Mouse (Mus musculus): ENCODE measurements at regions not wholly inside any gene's neighbourhood (a gene's known extent, or its start where the extent isn't known, plus 50 kb on each side); places are given as distances from the start of the nearest gene placed in this dataset.
"Not testable (repeated sequence)": the region's sequence is repeated elsewhere in the genome, so short reads cannot be mapped to it uniquely, and the experiment has no call there.

DNA sequence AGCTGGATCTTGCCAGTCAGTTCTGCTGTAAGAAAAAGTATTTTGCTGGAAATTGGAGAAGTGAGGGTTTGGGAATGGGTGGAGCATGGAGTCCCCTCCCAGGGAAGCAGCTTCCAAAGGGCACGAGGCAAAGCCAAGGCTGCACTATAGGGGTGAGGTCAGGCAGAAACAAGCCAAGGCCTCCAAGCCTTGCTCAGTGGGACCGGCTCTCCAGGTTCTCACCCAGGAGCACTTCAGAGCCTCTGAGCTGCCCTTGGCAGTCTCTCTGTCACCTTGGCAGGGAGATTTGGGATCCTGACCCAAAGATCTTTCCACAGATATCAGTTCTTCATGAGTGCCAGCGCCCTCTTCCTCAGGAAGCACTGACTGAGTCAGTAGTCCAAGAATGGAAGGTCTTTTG is 116.5 kb downstream of the Bdh1 start:
- no peak overlapping the region for H3K4me3 ChIP-seq
- no peak overlapping the region for H3K27ac ChIP-seq
- H3K4me2 ChIP-seq (replicated peaks), result no peak overlapping the region
- H3K9ac ChIP-seq, result no peak overlapping the region
- H3K36me3 ChIP-seq, result no peaks in the 10 kb centered on the region
- H3K9me3 ChIP-seq, result no peaks in the 10 kb centered on the region
- ATAC-seq (ENCODE audit: low FRiP score, low read depth), result no peak
- peaks cover 27% of the 10 kb centered on the region for H3K4me1 ChIP-seq
- no peaks in the 10 kb centered on the region for H3K27me3 ChIP-seq
- WGBS, result 79% methylated on average over 3 of the region's 3 CpGs

DNA sequence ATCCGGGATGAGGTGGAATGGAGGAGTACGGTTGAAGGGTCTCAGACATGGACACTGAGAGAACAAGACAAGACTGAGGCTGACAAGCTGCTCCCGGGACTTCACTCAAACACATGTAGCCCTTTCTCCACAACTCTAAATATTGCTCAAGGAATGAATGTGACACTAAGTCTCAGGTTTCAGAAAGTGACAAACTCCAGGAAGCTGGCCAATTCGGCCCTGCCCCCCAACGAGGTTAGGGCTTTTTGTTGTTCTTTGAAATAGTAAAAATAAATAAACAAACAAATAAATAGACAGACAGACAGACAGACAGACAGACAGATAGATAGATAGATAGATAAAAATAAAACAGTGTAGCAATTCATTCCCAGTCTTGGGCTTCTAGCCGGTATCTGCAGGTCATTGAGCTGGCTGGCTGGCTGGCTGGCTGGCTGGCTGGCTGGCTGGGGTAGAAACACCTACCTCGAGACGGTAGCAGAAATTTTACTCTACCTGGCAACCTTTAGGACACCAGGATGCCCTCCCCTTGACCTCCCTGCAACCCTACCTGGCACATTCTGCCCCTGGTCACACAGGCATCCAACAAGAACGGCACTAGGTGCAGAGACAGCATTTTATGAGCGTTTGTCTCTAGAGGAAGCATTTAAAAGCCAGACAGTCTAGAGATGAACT is 119.6 kb upstream of the Dlg1 start:
- no peak overlapping the region for H3K9ac ChIP-seq
- no peaks in the 10 kb centered on the region for H3K27me3 ChIP-seq
- no peak for ATAC-seq (ENCODE audit: low FRiP score, low read depth)
- WGBS, result 37% methylated on average over 10 of the region's 10 CpGs
- no peak overlapping the region for H3K4me3 ChIP-seq
- no peaks in the 10 kb centered on the region for H3K36me3 ChIP-seq
- H3K4me1 ChIP-seq, result peaks cover 48% of the 10 kb centered on the region
- H3K9me3 ChIP-seq, result no peaks in the 10 kb centered on the region
- no peak overlapping the region for H3K4me2 ChIP-seq (replicated peaks)
- no peak overlapping the region for H3K27ac ChIP-seq

DNA sequence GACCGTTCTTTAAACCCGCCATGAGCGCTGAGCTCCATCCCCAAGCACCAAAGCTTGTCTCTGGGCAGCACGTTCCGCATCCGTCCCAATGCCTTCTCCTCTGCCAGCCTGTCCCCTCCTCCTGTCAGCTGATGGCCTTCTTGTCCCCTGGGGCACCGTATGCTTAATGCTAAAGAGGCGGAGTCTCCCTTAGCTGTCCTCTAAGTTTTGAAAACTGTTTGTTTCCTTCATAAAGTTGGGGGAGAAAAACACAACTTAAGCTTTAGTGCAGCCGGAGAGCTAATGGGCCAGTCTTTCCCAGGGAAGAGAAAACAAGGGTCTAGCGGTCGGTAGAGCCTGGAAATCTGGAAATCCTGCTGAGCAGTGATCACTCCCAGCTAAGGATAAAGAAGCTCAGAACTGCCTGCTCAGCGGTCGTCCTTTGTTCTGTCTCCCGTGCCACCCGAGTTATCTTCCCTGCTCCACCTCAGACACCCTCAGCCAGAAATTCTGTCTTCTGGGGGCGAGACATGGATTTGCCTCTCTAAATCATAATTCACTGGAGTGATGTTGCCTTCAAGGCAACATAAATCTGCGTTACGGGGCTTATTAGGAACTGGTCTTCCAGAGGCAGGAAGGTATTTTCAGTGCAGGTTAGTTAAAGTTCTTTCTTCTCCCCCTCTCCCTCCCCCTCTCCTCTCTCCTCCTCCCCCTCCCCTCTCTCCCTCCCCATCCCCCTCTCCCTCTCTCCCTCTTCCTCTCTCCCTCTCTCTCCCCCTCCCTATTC is 117.0 kb upstream of the Dlg1 start:
- WGBS, result 1% methylated on average over 18 of the region's 18 CpGs
- H3K36me3 ChIP-seq, result no peaks in the 10 kb centered on the region
- H3K4me3 ChIP-seq, result peak overlapping the region; percentile 27
- no peaks in the 10 kb centered on the region for H3K27me3 ChIP-seq
- H3K4me1 ChIP-seq, result peaks cover 51% of the 10 kb centered on the region
- peak overlapping the region; percentile 54 for H3K9ac ChIP-seq
- ATAC-seq (ENCODE audit: low FRiP score, low read depth), result peak; percentile 8; the same call in 1 of the 2 replicates
- no peaks in the 10 kb centered on the region for H3K9me3 ChIP-seq
- peak overlapping the region; percentile 76 for H3K27ac ChIP-seq
- peak overlapping the region; percentile 56 for H3K4me2 ChIP-seq (replicated peaks)

DNA sequence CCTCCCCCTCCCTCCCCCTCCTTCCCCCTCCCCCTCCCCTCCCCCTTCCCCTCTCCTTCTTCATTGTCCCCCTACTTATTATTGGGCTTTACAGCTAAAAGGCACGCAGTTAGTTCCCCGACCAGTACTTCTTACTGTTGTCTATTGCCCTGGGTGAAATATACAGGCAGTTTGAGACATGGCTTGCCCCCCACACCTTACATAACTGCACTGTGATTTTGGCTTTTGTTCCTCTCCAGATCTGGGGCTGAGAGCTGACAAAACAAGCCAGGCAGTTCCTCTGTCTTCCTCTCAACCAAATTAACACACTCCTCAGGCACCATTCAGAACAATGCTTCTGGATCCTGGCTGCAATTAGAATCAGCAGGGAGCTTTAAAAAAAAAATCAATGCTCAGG is 116.4 kb upstream of the Dlg1 start:
- Histone ChIP-seq H3K9me3 (no peaks in the 10 kb centered on the region), H3K4me1 (peaks cover 57% of the 10 kb centered on the region), H3K4me2 (replicated peaks) (peak overlapping the region; percentile 43), H3K36me3 (no peaks in the 10 kb centered on the region), H3K9ac (no peak overlapping the region), H3K27ac (peak overlapping the region; percentile 73; the same call in 1 of the 2 replicates), H3K27me3 (no peaks in the 10 kb centered on the region), H3K4me3 (no peak overlapping the region)
- no peak for ATAC-seq (ENCODE audit: low FRiP score, low read depth)
- 5% methylated on average over 2 of the region's 2 CpGs for WGBS

DNA sequence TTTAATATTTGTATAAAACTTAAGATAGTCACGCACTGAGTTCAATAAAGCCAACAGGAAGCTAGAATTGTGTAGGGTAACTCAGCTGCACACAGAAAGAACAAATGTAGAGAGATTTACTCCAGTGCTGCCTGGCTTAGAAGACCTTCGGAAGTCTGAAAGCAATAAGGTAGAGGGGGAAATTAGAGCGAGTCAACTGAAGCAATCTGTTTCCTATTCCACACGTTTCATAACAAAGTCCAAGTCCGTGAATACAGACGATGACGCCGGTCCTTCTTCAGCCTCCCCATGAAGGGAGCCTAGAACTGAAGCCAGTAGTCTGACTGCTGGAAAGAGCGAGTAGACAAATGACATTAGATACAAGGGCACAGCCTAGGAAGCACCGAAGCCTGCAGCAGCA is 115.9 kb upstream of the Dlg1 start:
- peak overlapping the region; percentile 73 for H3K27ac ChIP-seq
- H3K27me3 ChIP-seq, result no peaks in the 10 kb centered on the region
- H3K9ac ChIP-seq, result no peak overlapping the region
- no peaks in the 10 kb centered on the region for H3K36me3 ChIP-seq
- H3K4me2 ChIP-seq (replicated peaks), result peak overlapping the region; percentile 43
- no peaks in the 10 kb centered on the region for H3K9me3 ChIP-seq
- peaks cover 63% of the 10 kb centered on the region for H3K4me1 ChIP-seq
- no peak for ATAC-seq (ENCODE audit: low FRiP score, low read depth)
- 27% methylated on average over 10 of the region's 10 CpGs for WGBS
- no peak overlapping the region for H3K4me3 ChIP-seq

DNA sequence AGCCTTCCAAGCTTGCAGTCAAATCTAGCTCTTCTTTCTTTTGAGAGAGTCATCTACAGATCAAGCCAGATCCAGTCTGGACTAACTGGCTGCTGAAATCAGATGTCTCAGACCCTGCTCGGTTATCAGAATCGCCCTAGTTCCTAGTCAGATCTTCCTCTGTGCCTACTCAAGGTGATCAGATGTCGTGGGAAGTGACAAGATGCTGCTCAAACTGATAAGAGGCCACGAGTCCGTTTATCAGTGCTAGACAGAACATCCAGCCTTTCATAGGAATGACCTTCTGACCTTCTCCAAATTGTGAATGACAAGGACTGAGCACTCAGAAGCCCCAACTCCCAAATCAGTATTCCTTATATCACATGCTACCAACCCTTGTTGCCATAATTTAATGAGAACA is 113.3 kb upstream of the Dlg1 start:
- ATAC-seq (ENCODE audit: low FRiP score, low read depth), result no peak
- H3K4me1 ChIP-seq, result peaks cover 48% of the 10 kb centered on the region

DNA sequence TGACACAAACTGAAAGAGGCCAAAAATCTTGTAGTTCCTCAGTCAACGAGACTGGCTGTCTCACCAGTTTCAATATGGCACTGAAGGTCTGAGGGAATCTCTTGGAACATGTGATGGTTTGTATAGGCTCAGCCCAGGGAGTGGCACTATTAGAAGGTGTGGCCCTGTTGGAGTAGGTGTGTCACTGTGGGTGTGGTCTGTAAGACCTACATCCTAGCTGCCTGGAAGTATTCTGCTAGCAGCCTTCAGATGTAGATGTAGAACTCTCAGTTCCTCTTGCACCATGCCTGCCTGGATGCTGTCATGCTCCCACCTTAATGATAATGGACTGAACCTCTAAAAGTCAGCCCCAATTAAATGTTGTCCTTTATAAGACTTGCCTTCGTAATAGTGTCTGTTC is 112.7 kb upstream of the Dlg1 start:
- H3K27me3 ChIP-seq; H3K9ac ChIP-seq; H3K9me3 ChIP-seq; H3K36me3 ChIP-seq; H3K4me2 ChIP-seq (replicated peaks); ATAC-seq (ENCODE audit: low FRiP score, low read depth); H3K4me3 ChIP-seq; H3K27ac ChIP-seq: not testable (repeated sequence)
- peaks cover 42% of the 10 kb centered on the region for H3K4me1 ChIP-seq
- 84% methylated on average over 2 of the region's 2 CpGs for WGBS

More for the DNA sequence above, 113.3 kb upstream of the Dlg1 start:
- Histone ChIP-seq H3K9me3 (no peaks in the 10 kb centered on the region), H3K4me3 (no peak overlapping the region), H3K27ac (no peak overlapping the region), H3K4me2 (replicated peaks) (no peak overlapping the region), H3K27me3 (no peaks in the 10 kb centered on the region), H3K36me3 (no peaks in the 10 kb centered on the region), H3K9ac (no peak overlapping the region)
- 81% methylated on average over 5 of the region's 5 CpGs for WGBS

DNA sequence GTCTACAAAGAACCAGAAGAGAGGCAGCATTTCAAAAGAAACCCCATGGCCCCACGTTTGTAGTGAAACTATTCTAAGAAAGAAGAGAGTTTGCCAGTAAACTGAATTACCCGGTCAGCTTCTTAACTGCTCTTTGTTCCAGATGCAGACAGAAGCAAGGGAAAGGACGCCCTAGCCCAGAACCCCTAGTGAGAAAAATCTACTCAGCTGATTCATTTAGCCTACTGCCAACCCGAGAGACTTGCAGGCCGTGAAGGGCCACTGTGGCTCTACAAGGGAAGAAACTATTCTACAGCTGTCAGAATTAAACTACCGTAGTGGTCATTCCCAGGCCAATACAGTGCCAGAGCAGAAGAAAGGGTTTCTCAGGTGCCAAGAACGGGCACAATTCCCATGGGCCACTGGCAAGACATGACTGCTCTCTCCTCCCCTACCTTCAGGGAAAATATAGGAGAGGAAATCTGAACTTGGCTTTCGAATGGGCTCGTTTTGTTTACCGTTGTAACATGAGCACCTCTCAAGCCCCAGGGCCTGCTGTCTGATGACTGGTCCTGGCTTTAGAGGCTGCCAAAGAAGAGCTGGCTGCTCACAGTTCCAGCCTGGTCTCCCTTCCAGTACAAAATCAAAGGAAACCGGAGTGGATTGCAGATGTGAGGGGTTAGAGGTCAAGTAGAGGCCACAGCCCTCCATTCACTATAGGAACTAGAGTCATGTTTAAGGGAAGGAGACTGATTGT is 111.7 kb upstream of the Dlg1 start:
- no peak overlapping the region for H3K9ac ChIP-seq
- H3K9me3 ChIP-seq, result no peaks in the 10 kb centered on the region
- peak overlapping the region; percentile 63; the same call in 1 of the 2 replicates for H3K27ac ChIP-seq
- no peak overlapping the region for H3K4me2 ChIP-seq (replicated peaks)
- H3K36me3 ChIP-seq, result no peaks in the 10 kb centered on the region
- peaks cover 33% of the 10 kb centered on the region for H3K4me1 ChIP-seq
- no peak for ATAC-seq (ENCODE audit: low FRiP score, low read depth)
- 12% methylated on average over 11 of the region's 11 CpGs for WGBS
- no peak overlapping the region for H3K4me3 ChIP-seq
- H3K27me3 ChIP-seq, result no peaks in the 10 kb centered on the region

DNA sequence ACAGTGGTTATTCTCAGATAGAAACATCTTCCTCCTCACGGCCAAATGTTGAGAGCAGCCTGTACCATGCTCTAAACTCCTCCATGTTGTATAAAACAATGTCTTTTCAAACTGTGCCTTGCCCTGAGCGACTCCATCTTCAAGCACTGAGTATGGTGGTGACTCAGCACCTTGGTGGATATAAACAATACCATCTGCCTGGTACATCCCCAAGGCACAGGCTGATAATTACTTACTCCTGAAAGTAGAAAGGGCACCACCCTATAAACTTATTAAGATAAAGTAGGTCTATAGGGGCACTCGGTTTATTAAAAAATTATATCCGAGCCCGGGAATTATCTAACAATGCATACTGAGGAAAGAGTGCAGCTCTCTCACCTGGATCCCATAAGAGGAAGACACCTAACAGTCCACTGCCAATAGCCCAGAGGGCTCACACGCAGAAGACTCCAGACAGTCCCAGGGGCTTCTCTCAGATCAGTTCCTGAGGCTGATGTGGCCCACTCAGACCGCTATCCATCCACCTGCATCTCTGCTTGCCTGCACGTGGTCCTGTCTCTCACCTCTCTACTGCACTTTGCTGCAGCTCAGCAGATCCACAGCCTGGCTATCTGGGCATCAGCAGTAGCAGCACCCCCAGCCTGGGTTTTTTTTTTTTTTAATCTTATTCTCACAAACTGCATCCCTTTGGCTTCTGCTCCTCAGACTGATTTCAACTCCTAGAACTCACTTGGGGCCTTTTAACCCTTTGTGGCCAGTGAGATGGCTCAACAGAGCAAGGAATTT is 109.7 kb upstream of the Dlg1 start:
- no peaks in the 10 kb centered on the region for H3K9me3 ChIP-seq
- no peak overlapping the region for H3K4me2 ChIP-seq (replicated peaks)
- H3K27ac ChIP-seq, result no peak overlapping the region
- 76% methylated on average over 8 of the region's 8 CpGs for WGBS
- H3K4me3 ChIP-seq, result no peak overlapping the region
- no peaks in the 10 kb centered on the region for H3K27me3 ChIP-seq
- peaks cover 18% of the 10 kb centered on the region for H3K4me1 ChIP-seq
- ATAC-seq (ENCODE audit: low FRiP score, low read depth), result no peak
- no peaks in the 10 kb centered on the region for H3K36me3 ChIP-seq
- H3K9ac ChIP-seq, result no peak overlapping the region

DNA sequence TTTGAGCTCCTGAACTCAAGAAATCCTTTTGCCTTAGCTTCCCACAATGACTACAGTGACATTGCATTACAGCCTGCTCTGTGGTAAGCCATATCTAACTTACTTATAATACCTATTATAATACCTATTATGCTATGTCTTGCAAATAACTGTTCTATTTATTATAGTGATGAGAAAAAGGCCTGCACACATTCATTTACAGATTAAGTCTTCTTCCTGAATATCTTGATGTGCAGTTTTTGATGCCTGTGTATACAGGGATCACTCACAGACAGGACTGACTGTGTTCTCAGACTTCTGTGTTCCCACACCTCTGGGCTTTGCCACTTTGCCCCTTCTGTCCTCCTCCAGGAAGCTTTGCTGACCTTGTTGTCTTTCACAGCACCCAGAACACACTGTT is 102.8 kb upstream of the Dlg1 start:
- H3K4me3 ChIP-seq, result no peak overlapping the region
- H3K9me3 ChIP-seq, result no peaks in the 10 kb centered on the region
- H3K27me3 ChIP-seq, result no peaks in the 10 kb centered on the region
- H3K27ac ChIP-seq, result no peak overlapping the region
- no peak for ATAC-seq (ENCODE audit: low FRiP score, low read depth)
- peaks cover 4% of the 10 kb centered on the region; the same call in 1 of the 2 replicates for H3K4me1 ChIP-seq
- H3K4me2 ChIP-seq (replicated peaks), result no peak overlapping the region
- H3K36me3 ChIP-seq, result no peaks in the 10 kb centered on the region
- H3K9ac ChIP-seq, result no peak overlapping the region

DNA sequence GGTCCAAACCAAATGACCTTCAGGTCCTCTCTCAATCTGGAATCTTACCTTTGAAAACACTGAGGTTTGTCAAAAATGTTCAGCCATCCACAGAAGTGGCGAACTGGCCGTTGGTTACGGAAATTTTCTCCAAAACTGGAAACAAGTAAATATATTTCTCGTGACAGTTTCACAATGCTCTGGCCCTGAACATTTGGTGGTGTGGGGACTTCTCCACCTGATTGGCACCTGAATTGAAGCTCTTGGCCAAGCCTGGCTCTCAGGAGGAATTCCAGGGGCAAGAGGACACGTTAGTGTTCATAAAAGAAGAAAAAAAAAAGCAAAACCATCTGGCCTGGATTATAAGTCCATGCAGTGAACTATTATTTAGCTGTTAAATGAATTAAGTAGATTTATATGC is 98.3 kb upstream of the Dlg1 start:
- H3K4me2 ChIP-seq (replicated peaks), result no peak overlapping the region
- no peak overlapping the region for H3K4me3 ChIP-seq
- peaks cover 7% of the 10 kb centered on the region; the same call in 1 of the 2 replicates for H3K4me1 ChIP-seq
- no peaks in the 10 kb centered on the region for H3K9me3 ChIP-seq
- no peak overlapping the region for H3K27ac ChIP-seq
- WGBS, result 70% methylated on average over 5 of the region's 5 CpGs
- H3K36me3 ChIP-seq, result no peaks in the 10 kb centered on the region
- no peak overlapping the region for H3K9ac ChIP-seq
- H3K27me3 ChIP-seq, result no peaks in the 10 kb centered on the region
- ATAC-seq (ENCODE audit: low FRiP score, low read depth), result no peak

DNA sequence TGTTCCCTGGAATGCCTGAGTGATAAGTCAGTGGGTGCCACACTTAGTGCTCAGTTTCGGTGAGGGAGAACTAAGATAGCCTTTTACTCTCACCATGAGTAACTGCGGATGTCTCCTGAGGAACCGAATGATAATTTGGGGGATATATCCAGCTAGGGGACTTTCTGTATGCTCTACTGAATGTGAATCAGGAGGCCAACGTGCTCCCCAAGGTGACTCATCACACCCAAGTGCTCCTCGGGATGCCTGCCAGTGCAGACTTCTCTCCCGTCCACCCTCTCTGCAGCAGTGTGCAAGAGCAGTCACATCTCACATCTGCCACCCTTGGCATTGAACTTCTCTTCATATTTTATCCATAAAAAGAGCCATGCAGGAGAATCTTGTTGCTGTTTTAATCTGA is 94.9 kb upstream of the Dlg1 start:
- H3K9me3 ChIP-seq, result no peaks in the 10 kb centered on the region
- no peaks in the 10 kb centered on the region for H3K36me3 ChIP-seq
- WGBS, result 91% methylated on average over 6 of the region's 6 CpGs
- H3K4me2 ChIP-seq (replicated peaks), result no peak overlapping the region
- no peak for ATAC-seq (ENCODE audit: low FRiP score, low read depth)
- peaks cover 7% of the 10 kb centered on the region; the same call in 1 of the 2 replicates for H3K4me1 ChIP-seq
- H3K4me3 ChIP-seq, result no peak overlapping the region
- no peak overlapping the region for H3K27ac ChIP-seq
- no peak overlapping the region for H3K9ac ChIP-seq
- no peaks in the 10 kb centered on the region for H3K27me3 ChIP-seq
